Mouse (Mus musculus) CH12.LX (cell line): ENCODE results near the gene Sdf4.

Source experiments
- CHD2 ChIP-seq: IDR thresholded peaks from 2 replicates; pipeline ENCODE4 v1.6.1; 2011; ENCODE audit warnings: low read length, improper control_type of control experiment
- CTCF ChIP-seq, 2 experiments: IDR thresholded peaks in 1 of 2; conservative IDR thresholded peaks in 1 of 2; 2 replicates each; pipeline ENCODE4 v1.5.1; 2011 to 2012; ENCODE audit warnings: low read depth in 2 of 2, low read length in 2 of 2, improper control_type of control experiment in 1 of 2, inconsistent platforms in 1 of 2, mild to moderate bottlenecking in 1 of 2, moderate library complexity in 1 of 2
- JUND ChIP-seq: conservative IDR thresholded peaks from 2 replicates; pipeline ENCODE4 v1.6.1; 2011; ENCODE audit warnings: low read depth, low read length, improper control_type of control experiment
- MAZ ChIP-seq: IDR thresholded peaks from 2 replicates; pipeline ENCODE4 v1.6.1; 2012; ENCODE audit warnings: low read depth, mild to moderate bottlenecking, inconsistent platforms, low read length, improper control_type of control experiment, moderate library complexity
- POLR2A ChIP-seq: IDR thresholded peaks from 2 replicates; pipeline ENCODE4 v1.6.1; 2011; ENCODE audit warnings: low read depth, mild to moderate bottlenecking, improper control_type of control experiment, low read length
- ZMIZ1 ChIP-seq: IDR thresholded peaks from 2 replicates; pipeline ENCODE4 v1.6.1; 2012; ENCODE audit warnings: low read depth, mild to moderate bottlenecking, inconsistent platforms, low read length, improper control_type of control experiment

- no peak for TF ChIP-seq MAZ
- TF ChIP-seq CHD2, result no peak
- TF ChIP-seq CTCF (conservative IDR thresholded peaks at IDR 0.05 in 1 of 2, IDR thresholded peaks at IDR 0.05 in 1 of 2; ENCODE audit: low read depth in 2 of 2, low read length in 2 of 2), result peak in 1 of 2 experiments; percentile 65; a peak in 2 of 4 replicates
- TF ChIP-seq ZMIZ1, result peak; percentile 78; the same call in 1 of the 2 replicates
- no peak for TF ChIP-seq JUND
- peak; percentile 80 for TF ChIP-seq POLR2A
These were observed at the start of gene Sdf4, which contains the start of gene B3galt6 for GRCm38 (mm10) chr4:155992241-155992905.
